Mouse (Mus musculus): ENCODE data around the gene Bicc1.

DNA sequence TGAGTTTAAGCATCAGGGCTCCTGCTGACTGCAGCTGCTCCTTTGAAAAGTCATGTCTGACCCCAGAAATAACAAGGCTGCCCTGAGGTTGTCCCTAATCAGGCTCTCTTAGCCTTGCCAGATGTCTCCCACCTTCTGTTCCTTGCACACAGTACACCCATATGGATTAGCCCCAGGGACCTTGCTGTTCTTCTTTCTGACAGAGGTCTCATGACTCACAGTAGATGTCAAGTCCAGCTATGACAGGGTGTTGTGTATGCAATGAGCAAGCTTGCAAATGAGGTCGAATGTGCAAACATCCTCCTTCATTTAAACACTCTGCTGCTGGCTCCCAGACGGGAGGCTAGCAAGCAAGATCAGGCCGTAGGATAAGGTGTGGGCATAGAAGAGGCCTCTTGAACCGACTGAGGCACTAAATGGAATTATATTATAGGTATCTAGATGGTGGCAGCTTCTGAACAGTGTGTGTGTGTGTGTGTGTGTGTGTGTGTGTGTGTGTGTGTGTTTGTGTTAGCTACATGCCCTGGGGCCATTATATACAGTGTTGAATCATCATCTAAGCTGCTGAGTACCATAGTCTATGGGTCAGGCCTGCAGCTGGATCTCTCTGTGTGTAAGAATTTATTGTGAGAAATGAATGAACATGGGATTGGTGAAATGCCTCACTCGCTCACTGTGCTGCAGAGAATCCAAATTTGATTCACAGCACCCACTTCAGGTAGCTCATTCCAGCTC is 256.6 kb downstream of the Bicc1 start:
- no peak for TF ChIP-seq CTCF (IDR thresholded peaks at IDR 0.05; ENCODE audit: low read depth)
- TF ChIP-seq EP300 (IDR thresholded peaks at IDR 0.05; ENCODE audit: low read depth), result no peak
